Mouse (Mus musculus) yolk sac, embryonic 10.5 days (tissue): ENCODE measurements around the gene Ccz1.

Experiments used
- DNase-seq: peaks from one replicate; pipeline ENCODE4 v3.0.0-alpha.2; 2017; ENCODE audit warnings: low spot score

Gene Ccz1

GRCm38 (mm10) chr5:143993849-143994248, 20.8 kb downstream of the Ccz1 start:
- DNase-seq, result no peak

GRCm38 (mm10) chr5:143993260-143993659, 21.4 kb downstream of the Ccz1 start:
- DNase-seq, result no peak

DNA sequence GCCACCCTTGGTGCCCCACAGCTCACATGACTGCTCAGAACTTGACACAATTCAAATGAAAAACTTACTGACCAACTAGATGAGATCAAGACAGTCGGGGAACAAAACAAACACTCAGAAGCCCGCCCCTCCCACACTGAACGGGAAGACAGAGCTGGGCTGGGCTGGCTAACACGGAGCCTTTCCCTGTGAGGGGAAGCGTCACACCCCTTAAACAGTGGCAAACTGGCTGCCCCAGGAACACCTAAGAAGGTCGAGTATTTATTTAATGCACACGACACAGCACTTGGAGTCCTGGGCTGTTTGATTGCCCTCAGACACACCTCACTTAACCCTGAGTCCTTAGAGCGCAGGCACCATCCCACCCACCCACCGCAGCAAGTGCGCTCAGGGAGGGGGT, 22.0 kb downstream of the Ccz1 start:
- no peak for DNase-seq

GRCm38 (mm10) chr5:143990086-143990485, 24.6 kb downstream of the Ccz1 start:
- DNase-seq, result no peak

DNA sequence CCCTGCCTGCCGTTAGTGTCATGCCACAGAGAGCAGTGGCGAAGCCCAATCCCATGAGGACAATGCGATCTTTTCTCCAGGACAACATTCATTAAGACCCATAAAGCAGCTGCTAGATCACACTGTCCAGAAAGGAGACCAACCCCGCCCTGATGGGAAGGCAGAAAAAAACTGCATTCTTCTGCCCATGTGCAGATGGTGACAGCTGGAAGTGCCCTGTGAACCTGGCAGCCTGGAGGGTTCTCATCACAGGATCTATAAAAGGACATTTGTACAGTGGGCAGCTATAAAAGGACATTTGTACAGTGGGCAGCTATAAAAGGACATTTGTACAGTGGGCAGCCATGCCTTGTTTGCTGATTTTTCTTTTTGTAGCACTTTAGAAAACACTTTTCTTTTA, 25.6 kb downstream of the Ccz1 start:
- DNase-seq, result no peak

DNA sequence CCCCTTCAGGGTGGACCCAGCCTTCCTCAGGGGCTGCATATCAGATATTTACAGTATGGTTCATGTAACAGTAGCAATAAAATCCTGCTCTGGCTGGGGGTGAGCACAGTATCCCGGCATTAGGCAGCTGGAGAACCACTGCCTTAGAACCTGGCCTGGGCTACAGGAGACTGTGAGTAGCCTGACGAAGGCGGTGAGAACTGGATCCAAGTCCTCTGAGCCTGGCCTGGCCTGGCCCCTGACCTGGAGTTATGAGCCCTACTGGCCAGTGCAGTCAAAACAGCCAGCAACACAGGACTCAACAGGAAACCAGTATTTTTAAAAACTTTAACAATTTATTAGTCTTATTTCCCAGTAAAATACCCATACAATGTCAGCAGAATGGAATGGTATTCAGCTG, 27.1 kb downstream of the Ccz1 start:
- no peak for DNase-seq

- DNase-seq, result no peak
Measured at GRCm38 (mm10) chr5:143985381-143985780, 29.3 kb downstream of the Ccz1 start.

- no peak for DNase-seq
Measured at GRCm38 (mm10) chr5:143982361-143982760, 32.3 kb downstream of the Ccz1 start.

DNA sequence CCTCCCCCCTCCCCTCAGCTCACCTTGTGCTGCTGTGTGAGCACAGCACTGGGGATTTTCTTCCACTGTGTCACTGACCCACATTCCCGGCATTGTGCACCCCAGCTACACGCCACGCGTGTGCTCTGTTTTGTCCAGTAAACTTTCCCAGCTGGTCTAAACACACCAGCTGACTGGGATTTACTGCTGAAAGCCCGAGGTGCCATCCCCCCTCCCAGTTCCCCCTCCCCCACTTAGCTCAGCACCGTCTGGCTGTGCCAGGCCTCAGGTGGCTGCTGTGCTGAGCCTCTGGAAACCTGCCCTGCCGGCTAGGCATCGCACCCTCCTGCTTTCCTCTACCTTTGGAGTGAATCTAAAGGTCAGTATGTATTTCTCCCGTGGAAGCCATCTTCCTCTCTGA, 33.8 kb downstream of the Ccz1 start:
- no peak for DNase-seq

DNA sequence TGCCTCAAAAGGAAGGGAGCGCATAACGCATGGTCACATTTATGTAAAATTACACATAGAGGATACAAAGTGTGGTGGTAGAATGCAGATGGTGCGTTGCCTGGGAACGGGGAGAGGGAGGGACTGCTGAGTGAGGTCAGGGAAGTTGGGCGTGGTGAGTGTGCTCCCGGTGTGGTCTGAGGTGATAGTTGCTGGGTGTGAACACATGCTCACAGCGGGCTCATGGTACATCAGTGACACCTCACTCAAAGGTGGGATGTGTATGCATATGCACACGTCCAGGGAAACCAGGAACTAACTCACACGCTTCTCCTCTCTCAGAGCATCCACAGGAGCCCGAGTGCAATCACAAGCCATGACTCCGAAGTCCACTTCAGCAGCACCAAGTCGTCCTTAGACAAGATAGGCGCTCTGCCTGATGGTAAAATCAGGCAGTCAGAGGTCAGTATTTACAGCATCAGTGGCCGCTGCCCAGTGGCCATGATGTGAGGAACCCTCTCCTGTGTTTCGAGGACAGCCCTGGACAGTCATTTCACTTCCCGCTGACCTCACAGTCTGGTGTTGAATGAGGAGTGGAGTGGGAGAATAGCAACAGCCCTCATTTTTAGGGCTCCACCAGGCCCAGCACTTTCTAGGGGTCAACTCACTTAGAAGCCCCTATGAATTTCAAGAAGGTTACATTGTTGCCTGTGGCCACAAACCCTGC, 37.8 kb downstream of the Ccz1 start:
- no peak for DNase-seq

DNA sequence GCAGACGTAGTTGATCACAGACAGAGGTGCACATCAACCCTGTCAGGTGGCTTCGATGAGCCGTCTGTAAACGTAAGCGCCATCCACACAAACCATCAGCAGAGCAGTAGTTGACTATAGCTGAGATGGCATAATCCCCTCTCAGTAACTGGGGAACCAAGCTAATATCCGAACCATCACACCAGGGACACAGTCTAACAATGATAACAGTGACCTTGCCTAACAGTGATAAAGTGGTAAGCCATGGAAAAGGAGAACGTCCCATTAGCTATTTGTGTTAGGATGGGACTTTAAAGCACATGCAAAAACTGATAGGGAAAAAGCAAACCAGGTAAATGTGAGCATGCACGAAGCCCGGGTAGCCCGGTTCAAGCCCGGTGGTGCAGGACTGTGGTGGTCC, 38.4 kb downstream of the Ccz1 start:
- no peak for DNase-seq

- no peak for DNase-seq
Measured at GRCm38 (mm10) chr5:143975631-143975933, 39.1 kb downstream of the Ccz1 start.

DNA sequence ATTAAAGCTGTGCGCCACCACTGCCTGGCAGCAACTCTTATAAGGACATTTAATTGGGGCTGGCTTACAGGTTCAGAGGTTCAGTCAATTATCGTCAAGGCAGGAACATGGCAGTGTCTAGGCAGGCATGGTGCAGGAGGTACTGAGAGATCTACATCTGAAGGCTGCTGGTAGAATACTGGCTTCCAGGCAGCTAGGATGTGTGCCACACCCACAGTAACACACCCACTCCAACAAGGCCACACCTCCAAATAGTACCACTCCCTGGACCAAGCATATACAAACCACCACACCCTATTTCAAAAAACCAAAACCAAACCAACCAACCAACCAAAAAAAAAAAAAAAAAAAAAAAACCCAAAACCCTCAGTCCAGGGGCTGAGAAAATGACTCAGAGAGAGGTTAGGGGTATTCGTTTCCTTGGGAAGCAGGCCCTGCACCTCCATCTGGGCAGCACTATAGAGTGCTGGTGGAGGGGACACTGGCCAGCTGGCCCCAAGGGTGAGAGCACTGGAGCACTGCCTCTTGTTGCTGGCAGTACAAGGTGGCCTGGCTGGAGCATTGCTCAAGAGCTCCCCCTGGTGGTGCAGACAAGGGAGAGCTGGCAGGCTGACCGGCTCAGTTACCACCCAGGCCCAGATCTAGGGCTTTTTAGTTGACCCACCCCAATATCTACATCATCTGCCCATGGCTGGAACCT, 39.6 kb downstream of the Ccz1 start:
- DNase-seq, result peak; percentile 47

GRCm38 (mm10) chr5:143972628-143973027, 42.0 kb downstream of the Ccz1 start:
- DNase-seq, result no peak

GRCm38 (mm10) chr5:143966671-143967070, 48.0 kb downstream of the Ccz1 start:
- DNase-seq, result no peak

- DNase-seq, result no peak
Measured at GRCm38 (mm10) chr5:143965586-143966345, 48.9 kb downstream of the Ccz1 start.

DNA sequence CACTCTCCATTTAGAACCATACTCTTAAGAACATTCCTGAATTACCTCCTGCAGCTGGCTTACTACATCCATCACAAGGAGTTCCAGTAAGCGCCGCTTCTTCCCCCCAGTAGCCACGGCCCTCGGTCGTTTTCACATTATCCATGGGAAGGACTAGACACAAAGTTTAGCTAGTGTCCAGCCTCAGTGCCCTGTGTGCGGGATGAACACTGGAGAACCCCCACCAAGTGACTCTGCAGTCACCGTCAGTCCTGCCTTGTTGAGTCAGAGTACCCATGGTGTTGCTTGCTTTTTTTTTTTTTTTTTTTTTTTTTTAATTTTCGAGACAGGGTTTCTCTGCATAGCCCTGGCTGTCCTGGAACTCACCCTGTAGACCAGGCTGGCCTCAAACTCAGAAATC, 53.5 kb downstream of the Ccz1 start:
- DNase-seq, result no peak

DNA sequence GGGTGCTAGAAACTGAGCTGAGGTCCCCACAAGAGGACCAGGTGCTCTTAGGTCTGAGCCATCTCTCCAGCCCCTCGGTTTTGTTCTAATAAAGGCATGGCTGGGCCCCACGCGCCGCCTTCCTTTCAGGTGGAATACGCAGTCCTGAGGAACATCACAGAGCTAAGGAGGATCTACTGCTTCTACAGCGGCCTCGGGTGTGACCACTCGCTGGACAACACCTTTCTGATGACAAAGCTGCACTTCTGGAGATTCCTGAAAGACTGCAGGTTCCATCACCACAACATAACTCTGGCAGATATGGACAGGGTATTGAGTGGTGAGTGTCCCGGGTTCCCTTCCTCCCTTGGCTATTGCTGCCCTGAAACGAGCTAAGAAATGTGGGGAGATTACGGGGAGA, 55.1 kb downstream of the Ccz1 start:
- no peak for DNase-seq

GRCm38 (mm10) chr5:143957101-143957500, 57.6 kb downstream of the Ccz1 start:
- no peak for DNase-seq

DNA sequence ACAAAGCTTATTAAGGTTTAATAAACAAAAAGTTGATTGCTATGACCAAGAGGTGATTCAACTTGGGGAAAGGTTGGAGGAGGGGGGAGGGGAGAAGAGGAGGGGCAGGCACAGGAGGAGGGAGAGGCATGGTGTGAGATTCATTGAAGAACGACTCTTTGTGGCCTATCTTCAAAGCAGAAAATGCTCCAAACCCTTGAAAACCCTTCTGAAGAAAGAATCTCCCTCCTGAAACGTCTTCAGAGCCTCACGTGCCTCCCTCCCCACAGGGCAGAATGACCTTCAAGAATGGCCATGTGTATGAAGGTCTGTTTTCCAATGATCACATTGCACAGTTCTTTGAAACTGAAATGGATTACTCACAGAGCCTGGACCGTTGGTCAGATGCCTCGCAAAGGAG, 64.7 kb downstream of the Ccz1 start:
- no peak for DNase-seq

- no peak for DNase-seq
Measured at GRCm38 (mm10) chr5:143948361-143948760, 66.3 kb downstream of the Ccz1 start.

GRCm38 (mm10) chr5:143943231-143944125, 71.2 kb downstream of the Ccz1 start:
- DNase-seq, result no peak
